Mouse (Mus musculus) urinary bladder, postnatal 10 days (tissue): Measurements from ENCODE around the gene Zbed6.
"Not testable (repeated sequence)": the region's sequence is repeated elsewhere in the genome, so short reads cannot be mapped to it uniquely, and the experiment has no call there.

Experiments
- DNase-seq: peaks from one replicate; pipeline ENCODE4 v3.0.0; 2022; ENCODE audit warnings: low spot score

Zbed6 gene

DNA sequence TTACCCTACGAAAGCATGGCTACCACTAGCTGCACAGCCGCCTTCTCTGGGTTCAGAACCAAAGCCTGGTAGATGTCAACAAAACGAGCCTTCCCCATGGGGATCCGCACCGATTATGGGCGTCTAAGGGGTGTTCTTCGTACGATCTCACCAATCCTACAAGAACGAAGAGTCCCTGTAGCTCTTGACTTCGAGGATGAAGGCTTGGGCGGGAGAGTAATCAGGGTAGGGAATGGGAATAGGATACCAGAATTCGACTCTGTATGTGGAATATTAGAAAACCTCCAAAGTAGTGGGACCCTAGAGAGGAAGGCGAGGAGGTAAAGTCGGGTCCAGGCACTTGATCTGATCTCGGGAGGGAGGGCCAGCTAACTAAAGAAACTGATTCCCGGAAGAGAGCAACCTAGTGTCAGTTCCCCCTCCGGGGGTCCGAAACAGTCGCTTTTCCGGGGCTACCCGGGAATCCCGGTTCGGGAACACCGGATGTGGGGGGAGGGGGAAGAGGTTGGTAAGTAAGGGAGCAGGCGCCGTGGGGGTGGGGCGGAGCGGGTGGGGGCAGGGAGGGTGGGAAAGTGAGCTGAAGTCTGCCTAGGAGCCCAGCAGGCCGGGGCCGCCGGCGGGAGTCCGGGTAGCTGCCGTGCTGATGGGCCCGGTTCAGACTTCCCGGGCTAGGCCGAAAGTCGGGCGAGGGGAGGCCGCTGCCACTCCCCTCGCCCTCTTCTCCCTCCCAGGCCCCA is at the start of gene Zbed6:
Gene Zbed6 (minus strand): TSS at position 420 of the 737 bp plus-strand sequence.
- DNase-seq: peak; percentile 34

DNA sequence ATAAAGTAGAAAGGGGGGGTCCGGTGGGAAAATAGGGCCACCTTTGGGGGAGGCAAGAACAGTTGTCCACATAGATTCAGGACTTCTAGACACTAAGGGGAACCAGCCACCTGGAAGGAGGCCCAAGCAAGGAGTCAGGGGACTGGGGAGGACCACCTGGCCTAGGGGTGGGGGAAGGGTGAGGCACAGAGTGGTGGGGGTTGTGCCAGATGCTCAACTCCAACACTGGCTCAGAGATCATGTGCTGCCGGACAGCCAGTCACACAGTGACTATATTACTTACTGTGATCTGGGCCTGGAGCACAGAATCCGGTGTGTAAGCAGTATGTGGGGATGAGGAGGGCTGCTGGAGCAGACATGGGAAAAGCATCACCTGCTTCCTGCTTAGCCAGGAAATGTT is 48.6 kb upstream of the Zbed6 start:
- no peak for DNase-seq

DNA sequence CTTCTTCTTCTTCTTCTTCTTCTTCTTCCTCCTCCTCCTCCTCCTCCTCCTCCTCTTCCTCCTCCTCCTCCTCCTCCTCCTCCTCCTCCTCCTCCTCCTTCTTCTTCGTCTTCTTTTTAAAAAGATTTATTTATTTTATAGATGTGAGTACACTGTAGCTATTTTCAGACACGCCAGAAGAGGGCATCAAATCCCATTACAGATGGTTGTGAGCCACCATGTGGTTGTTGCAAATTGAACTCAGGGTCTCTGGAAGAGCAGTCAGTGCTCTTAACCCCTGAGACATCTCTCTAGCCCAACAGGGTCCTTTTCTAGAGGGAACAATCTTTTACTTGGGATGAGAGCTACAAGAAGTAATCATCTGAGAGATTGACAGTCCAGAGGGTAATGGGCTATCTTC is 41.1 kb upstream of the Zbed6 start:
- not testable (repeated sequence) for DNase-seq

DNA sequence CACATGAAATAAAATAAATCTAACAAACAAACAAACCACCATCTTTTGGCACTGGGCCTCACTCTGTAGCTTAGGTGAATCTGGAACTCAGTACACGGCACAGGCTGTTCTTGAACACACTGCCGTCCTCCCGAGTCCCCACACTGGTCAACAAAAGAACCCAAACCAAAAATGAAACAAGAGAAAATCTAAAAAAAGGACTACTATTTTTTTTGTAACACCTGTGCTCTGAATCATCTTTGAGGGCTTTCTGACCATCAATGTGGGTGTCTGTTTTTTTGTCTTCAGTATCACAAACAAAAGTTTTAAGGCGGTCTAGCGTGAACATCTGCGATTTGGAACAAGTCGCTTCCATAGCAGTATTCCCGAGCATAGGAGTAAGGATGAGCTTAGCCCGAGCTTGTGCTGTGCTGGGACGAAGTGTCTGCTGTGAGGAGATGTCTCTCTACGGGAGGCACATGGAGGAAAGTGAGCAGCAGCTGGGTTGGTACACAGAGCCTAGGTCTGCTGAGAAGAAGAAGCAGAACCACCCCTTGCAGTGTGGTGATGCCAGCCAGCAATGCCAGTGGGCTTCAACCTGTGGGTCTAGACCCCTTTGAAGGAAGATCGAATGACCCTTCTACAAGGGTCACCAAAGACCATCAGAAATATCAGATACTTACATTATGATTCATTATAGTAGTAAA is 37.4 kb upstream of the Zbed6 start:
- no peak for DNase-seq

DNA sequence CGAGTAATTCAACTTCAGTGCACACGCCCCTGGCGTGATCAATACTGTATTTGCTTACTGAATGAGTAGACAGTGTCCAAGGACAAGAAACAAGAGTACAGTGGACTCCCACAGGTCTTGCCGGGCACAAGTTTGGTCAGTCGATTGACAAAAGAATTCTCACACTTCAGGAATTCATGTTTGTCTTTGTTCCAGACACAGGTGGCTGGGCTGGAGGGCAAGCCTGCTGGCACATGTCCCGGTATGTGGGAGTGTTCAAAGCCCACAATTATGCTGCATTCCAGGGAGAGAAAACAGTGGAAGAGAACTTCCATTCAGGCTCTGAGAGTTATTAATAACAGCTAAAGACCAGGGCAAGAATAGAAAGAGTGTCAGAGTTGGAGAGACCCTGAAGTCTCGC is 35.2 kb upstream of the Zbed6 start:
- DNase-seq: no peak

DNA sequence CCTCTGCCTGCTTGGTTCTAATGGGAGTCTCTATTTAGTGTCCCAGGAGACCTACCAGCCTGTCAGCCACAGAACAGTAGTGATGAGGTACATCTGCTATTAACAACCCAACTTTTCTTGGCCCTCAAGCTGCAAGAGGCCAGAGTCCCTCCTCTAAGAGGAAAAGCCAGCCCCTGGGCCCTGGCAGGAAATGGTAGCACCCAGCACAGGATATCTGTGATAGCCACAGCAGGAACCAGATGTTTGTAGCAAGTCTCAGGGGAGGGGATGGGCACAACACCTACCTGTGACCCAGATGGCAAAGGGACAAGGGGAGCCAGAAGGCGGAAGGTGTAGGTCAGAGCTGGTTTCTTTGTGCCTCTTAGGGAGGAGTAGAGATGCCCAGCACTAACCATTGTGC is 34.2 kb upstream of the Zbed6 start:
- no peak for DNase-seq

DNA sequence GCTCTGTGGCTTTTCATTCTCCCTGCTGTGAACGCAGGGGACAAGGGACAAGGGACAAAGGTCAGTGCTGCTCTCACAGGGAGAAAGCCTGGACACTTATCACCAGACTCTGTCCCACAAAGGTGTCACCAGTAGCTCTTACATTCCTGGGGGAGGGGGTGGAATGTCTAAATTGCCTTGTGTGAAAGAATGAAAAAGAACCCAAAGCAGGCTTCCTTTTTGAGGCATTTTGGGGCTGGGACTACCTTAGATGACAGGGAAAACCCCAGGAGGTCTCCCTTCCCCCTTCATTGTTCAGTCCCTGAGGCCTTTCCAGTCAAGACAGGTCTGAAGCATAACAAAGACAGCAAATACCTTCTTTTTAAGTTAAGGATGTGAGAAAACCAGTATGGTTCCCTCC is 33.6 kb upstream of the Zbed6 start:
- DNase-seq: no peak

DNA sequence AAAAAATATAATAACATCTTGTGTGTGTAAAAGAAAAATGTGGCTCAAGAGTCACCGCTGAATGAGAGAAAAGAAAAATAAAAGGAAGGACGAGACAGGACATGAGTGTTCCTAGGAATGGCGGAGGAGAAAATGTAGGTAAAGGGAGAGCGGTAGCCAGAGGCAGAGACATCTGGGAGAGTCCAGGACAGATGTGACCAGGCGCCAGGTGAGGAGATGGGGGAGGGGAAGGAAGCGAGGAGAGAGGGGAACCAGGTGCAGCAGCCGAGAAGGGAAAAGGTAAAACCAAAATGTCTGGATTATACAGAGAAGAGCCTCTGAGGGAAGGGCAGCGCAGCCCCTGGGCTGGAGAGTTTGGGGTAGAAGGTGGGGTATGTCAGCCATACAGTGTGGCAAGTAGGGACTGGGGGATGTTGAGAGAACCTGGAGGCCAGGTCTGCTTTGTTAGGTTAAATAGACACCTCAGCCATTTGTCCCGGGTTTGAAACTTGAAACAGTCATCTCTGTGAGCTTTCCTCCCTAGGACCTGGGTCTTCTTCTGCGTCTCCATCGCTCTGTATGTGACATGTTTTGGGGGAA is 32.9 kb upstream of the Zbed6 start:
- no peak for DNase-seq

DNA sequence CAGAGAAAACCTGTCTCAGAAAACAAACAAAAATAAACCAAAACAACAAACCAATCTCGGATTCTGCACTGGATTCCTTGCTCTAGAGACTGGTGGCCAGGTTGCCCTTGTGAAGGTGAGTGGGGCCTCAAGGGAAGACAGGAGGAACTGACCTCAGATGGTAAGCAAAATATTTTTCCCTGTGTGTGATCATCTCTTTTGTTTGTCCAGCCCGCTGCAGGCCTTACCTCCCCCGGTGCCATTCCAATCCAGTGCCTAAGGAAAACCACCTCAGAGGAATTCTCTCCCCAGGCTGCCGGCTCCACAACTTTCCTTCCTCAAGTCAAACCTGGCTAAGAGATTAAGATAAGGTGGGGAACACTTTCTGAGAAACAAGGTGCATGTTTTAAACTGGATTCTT is 31.5 kb upstream of the Zbed6 start:
- DNase-seq: no peak

DNA sequence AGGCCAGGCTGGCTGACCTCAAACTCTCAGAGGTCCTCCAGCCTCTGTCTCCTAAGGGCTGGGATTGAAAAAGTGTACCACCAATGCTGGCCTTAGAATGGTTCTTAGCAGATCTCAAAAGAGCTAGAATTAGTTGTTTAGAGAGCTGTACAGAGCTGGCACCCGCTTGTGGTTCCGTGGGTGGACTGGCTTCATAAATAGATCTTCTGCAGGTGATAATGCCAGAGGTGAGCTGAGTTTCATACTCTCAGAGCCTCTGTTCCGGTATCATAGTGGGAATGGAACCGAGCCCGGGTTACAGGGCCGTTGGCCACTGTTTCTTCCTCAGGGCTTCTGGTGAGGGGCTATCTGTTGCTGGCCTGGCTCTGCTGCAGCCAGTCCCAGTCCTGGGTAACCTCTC is 30.4 kb upstream of the Zbed6 start:
- no peak for DNase-seq

DNA sequence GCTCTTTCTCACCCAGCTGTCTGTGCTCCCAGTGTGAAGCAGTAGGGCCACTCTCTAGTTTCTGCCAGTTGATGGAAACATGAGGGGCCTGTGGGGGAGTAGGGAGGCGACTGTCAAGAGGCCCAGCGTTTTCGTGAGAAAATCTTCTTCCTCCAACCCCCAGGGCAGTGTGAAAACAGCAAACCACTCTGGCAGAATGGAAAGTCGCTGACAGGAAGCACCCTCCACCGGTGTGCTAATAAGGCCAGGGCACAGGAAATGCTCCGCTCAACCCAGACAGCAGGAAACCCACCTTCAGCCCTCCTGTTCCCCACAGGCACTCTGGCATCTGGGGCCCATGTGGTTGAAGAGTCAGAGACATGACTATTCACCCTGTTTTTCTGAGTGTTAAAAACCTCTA is 29.2 kb upstream of the Zbed6 start, which contains the start of gene Lax1:
Gene Lax1 (minus strand): TSS at position 212 of the 400 bp plus-strand sequence.
- no peak for DNase-seq

DNA sequence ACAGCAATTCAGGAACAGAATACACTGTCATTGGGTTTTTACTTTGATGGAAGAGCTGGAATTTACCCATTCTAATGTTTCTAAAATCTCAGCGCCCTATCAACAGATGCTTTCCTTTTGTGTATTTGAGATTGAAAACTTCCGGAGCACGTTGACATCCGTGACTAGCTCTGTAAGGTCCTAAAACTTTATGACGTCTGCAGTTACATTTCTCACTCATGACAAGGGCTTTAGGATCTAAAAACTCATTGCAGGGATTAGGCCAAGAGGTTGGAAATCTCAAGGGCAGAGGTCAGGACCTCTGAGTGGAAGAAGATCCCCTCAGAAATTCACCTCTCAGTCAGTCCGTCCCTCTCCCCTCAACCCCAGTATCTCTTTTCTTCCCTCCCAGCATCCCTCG is 27.6 kb upstream of the Zbed6 start:
- no peak for DNase-seq

DNA sequence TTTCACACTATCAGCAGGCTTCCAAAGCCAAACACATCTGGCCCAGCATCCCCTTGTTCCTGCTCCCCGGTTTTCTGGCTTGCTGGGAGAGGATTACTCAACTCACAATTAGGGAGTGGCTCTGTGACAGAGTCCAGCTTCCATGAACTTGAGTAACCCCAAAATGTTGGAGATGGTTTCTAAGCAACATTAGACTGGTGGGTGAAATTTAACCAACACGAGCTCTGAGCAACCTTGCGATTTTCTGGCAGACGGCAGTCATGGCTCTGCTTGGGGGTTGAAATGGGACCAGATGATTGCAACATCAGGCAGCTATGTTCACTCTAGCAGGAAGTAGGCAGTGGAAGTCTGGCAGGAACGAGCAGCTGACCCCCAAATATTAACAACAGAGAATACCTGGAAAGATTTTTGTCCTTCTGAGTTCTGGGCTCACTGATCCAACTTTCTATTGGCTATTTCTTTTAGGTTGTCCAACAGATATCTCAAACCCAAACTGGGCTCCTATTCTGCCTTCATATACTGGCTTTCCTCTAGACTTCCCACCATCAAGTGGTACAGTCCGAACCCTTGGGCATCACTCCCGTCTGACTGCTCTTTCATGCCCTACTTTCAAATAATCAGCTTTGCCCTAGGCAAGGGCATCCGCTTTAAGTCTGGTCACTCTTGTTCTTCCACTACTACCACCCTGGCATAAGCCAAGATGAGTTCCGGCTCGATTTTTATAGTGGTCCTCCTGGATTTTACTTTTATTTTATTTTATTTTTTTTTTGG is 25.2 kb upstream of the Zbed6 start:
- DNase-seq: no peak

DNA sequence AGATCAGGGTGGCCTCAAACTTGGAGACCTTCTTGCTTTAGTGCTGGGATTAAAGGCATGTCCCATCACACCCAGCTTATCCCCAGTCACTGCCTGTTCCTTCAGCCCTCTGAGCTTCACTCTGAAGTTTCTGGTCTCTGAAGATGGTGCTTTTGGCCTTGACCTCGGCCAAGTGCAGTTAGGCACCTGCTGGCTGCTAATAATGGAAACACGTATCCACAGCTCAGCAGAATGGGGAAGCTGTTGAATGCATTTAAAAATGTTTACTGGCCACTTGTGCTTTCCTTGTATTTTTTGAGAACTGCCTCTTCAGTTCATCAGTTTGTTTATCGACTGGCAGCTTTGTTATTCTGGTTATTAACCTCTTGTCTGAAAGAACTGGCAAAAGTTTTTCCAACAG is 11.1 kb upstream of the Zbed6 start:
- DNase-seq: no peak

DNA sequence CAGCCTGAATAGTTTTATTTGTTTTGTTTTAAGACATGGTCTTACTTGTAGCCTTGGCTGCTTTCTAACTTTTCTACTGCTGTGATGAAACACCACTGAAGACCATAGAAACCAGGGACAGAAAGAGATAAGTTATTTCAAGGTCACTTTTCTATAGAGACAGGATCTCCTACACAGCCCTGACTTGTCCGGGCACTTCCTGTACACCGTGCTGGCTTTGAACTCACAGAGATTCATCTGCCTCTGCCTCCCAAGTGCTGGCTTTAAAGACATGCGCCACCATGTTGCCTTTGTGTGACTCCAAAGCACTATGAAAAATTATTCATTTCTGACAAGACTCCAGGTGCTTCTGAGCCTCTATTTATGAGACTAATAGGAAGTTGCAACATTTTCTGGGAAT is 10.6 kb upstream of the Zbed6 start:
- no peak for DNase-seq

DNA sequence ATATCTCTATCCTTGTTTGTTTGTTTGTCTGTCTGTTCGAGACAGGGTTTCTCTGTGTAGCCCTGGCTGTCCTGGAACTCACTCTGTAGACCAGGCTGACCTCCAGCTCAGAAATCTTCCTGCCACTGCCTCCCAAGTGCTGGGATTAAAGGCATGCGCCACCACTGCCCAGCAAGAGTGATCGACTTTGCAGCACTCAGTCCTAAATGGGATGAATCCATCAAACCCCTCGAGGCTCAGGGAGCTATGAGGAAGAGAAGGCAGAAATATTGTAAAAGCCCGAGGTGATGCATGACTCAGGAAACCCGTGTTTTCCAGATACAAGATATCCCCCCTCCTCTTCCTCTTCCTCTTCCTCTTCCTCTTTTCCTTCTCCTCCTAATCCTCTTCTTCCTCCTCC is 10.1 kb upstream of the Zbed6 start:
- no peak for DNase-seq

DNA sequence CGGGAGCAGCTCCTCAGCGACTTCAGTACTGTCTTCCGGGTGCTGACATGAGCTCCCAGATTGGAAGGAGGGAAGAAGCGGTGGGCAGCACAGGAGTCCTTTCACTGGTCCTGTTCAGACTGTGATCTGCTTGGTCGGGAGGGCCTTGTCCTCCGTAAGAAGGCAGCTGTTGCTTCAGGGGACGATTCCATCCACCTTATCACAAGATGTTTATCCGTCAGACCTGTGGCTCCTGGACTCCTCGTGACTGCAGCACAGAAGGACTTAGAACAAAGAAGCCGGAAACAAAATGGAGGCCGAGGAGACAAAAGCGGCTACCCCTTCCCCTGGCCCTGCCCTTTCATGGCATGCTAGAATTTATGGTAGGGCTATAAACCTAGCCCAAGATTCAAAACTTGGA is 9.5 kb upstream of the Zbed6 start:
- DNase-seq: no peak

DNA sequence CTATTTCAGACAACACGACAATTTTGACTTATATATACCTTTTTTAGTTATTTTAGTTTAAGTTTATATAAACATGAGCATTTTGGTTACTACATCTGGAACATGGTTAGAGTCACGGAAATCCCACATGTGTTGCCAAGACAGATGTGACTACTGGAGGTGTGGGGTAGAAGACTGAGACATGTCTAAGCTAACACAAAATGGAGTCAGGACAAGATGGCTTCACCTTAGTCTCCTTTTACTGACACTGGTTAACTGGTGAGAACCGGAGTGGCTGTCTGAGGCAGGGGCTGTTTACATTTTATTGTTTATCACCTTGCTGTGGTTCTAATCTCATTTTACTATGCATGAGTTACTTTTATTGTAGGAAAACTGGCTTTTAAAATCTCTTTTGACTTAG is 7.9 kb upstream of the Zbed6 start:
- DNase-seq: no peak

DNA sequence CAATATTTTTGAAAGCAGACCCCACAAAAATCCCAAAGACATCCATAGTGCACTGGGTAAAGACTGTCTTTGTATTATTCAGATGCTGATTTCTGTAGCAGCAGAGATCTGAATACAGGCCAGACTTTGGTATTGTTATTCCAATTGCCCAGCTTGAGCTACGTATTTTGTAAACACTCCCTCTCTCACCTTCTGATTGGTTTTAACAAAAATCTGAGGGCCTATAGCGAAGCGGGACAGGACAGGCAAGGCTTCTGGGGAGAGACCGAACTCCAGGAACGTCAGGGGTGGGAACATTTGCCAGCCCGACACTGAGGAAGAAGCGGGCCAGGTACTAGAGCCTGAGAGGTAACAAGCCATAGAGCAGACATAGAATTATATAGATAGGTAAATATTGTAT is 7.0 kb upstream of the Zbed6 start:
- no peak for DNase-seq

DNA sequence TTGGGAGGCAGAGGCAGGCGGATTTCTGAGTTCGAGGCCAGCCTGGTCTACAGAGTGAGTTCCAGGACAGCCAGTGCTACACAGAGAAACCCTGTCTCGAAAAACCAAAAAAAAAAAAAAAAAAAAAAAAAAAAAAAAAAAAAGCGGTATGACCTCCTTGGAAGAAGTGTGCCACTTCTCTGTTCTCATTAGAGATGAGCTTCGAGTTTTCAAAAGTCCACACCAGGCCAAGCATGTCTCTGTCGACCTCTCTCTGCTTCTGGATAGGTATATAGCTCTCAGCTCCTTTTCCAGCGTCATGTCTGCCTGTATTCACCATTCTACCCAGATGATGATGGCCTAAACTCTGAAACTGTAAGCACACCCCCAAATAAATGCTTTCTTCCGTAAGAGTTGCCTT is 5.0 kb upstream of the Zbed6 start:
- DNase-seq: not testable (repeated sequence)

DNA sequence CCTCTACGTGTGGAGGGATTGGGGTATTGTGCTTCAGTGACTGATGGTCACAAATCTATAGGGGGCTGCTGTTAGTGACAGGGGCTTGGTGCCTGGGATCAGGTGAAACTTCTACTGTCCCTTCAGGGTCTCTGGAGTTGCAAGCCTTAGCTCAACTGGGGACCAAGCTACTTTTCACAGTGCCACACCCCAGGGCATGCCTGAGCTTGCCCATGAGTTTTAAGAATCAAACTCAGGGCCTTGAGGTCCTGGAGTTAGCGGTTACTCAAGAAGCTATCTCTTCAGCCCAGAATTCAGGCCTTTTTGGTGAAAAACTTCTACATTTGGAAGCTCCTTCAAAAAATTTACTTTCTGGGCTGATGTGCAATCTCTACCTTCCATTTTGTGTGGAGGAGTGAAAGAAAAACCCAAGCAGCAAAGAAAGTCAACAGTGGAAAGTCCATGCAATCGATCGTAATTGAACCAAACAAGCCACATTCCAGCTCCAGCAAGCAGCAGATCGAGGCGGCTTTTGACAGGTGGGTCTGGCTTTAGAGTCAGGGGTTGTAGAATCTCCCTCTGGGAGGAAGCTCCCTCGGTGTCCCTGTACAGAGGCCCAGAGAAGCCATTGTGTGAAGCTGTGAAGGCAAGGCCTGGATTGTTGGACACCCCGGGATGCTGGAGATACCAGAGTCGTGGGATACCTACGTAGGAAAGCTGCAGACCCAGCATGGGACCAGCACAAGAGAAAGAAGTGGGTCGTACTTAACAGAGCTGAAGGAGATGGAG is 3.7 kb upstream of the Zbed6 start:
- DNase-seq: no peak

DNA sequence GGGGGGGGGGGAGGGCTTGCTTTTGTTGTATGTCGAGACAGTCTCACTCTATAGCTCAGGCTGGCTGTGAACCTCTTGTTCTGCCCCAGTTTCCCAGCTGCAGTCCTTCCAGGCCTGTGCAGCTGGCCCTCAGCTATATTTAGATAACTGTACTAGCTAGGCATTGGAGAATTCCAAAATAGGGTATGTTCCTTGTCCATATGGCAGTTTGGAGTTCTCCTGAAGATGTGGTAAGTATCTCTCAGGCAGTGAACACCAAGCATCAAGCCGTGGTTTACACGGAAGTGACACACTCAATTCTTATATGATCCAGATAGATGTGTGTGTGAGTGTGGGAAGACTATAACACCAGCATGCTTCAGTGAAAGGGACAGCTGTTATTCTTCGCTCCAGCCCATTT is 2.7 kb upstream of the Zbed6 start:
- DNase-seq: no peak
